Mouse (Mus musculus) stomach, embryonic 14.5 days (tissue): ENCODE measurements around the gene Nat9. TPM values are rescaled to one million over a fixed set of nuclear protein-coding genes. Genes with fewer than 3 reads are reported as not detected.

Source experiments
- ATAC-seq: fragments of 200-750 bp; cut with Nextera tagmentation; 2 replicates; pipeline ENCODE4 v1.8.0; 2017; ENCODE audit warnings: low read depth, moderate TSS enrichment; ENCODE audit not compliant: insufficient number of reproducible peaks, insufficient read depth, low FRiP score
- H3K27ac ChIP-seq: fragments of 300-500 bp; sonication (generic); 2 replicates; pipeline ENCODE4 v1.5.1; 2014; ENCODE audit warnings: mild to moderate bottlenecking, low read length, moderate library complexity, mixed read lengths
- H3K27me3 ChIP-seq: fragments of 300-500 bp; sonication (generic); 2 replicates; pipeline ENCODE4 v1.6.1; 2014; ENCODE audit warnings: low read length, control low read depth, mixed read lengths; ENCODE audit not compliant: control insufficient read depth, insufficient read depth
- H3K36me3 ChIP-seq: fragments of 300-500 bp; sonication (generic); 2 replicates; pipeline ENCODE4 v1.6.1; 2014; ENCODE audit warnings: mild to moderate bottlenecking, control low read depth, low read length, moderate library complexity, mixed read lengths; ENCODE audit not compliant: control insufficient read depth, insufficient read depth
- H3K4me1 ChIP-seq: fragments of 300-500 bp; sonication (generic); 2 replicates; pipeline ENCODE4 v1.6.1; 2014; ENCODE audit warnings: low read length, control low read depth, mixed read lengths; ENCODE audit not compliant: control insufficient read depth, insufficient read depth
- H3K4me2 ChIP-seq: fragments of 300-500 bp; sonication (generic); replicated peaks from 2 replicates; pipeline ENCODE4 v1.6.1; 2014; ENCODE audit warnings: low read depth, low read length, control low read depth
- H3K4me3 ChIP-seq: fragments of 300-500 bp; sonication (generic); 2 replicates; pipeline ENCODE4 v1.5.1; 2014; ENCODE audit warnings: low read depth, low read length, control low read depth
- H3K9ac ChIP-seq: fragments of 300-500 bp; sonication (generic); replicated peaks from 2 replicates; pipeline ENCODE4 v1.6.1; 2014; ENCODE audit warnings: low read depth, mild to moderate bottlenecking, control low read depth, low read length, moderate library complexity, mixed read lengths
- H3K9me3 ChIP-seq: fragments of 300-500 bp; sonication (generic); 2 replicates; pipeline ENCODE4 v1.6.1; 2016; ENCODE audit warnings: low read depth, low read length, control low read depth; ENCODE audit not compliant: control insufficient read depth
- WGBS: fragments of 180-500 bp; shearing (Covaris S2); extraction: QIAGEN DNeasy Blood & Tissue Kit; methylation state at CpG from one replicate; pipeline ENCODE4 v1.1.7; 2014; 5-methylcytosine and 5-hydroxymethylcytosine counted together
- polyA plus RNA-seq: library from polyadenylated mRNA; unstranded; fragments of >200 nt; fragmentation: Nextera tagmentation; extraction: Ambion mirVana; gene quantifications from 2 replicates; pipeline ENCODE4 v1.2.1, GENCODE M21; 2014

The Nat9 gene
- polyA plus RNA-seq, 1 experiment from 2014 or later, result 20.1 TPM

DNA sequence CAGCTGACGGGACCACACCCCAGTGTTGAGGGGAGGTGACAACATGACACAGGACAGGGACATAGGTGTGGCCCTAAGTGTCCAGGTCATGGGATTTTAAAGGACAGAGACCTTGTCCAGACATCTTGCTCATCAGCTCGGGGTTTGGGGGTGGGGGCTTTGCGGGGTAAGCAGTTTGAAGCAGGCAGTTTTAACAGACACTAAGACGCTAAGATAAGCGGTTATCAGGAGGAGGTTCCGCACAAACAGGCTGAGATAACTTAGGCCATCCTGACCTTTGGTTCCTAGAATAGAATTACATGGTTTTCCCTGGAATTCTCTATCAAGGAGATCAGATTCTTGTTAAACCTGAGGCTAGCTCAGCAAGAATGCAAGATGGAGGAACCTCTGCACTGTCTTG, 7.0 kb upstream of the Nat9 start:
- H3K27ac ChIP-seq, result no peak overlapping the region
- H3K9ac ChIP-seq, result no peak overlapping the region
- ATAC-seq, result no peak
- H3K9me3 ChIP-seq, result no peaks in the 10 kb centered on the region
- H3K4me2 ChIP-seq, result no peak overlapping the region
- H3K4me1 ChIP-seq, result no peaks in the 10 kb centered on the region
- H3K27me3 ChIP-seq, result no peaks in the 10 kb centered on the region
- WGBS, result 79% methylated on average over 6 of the region's 6 CpGs
- H3K36me3 ChIP-seq, result no peaks in the 10 kb centered on the region
- no peak overlapping the region for H3K4me3 ChIP-seq

DNA sequence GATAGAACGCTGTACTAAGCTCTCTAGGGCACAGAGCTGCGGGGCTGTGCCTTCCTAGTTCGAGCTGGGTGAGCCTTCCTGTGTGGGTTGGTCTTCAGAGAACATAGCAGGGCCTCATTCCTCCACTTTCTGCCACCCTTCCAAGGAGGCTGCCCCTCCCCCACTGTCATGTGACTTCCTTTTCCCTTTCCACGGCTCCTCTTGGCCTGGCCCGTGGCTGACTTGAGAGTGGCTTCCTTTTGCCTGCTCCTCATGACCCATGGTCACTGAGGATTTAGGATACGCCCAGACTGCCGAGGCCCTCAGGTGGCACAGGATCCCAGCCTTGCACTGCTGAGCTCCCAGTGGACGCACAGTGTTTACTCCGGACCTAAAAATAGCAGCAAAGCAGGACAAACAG, 4.5 kb upstream of the Nat9 start:
- no peak overlapping the region for H3K4me3 ChIP-seq
- H3K4me2 ChIP-seq, result no peak overlapping the region
- H3K9me3 ChIP-seq, result no peaks in the 10 kb centered on the region
- H3K27me3 ChIP-seq, result no peaks in the 10 kb centered on the region
- H3K27ac ChIP-seq, result no peak overlapping the region
- 51% methylated on average over 9 of the region's 9 CpGs for WGBS
- H3K36me3 ChIP-seq, result no peaks in the 10 kb centered on the region
- H3K4me1 ChIP-seq, result peaks cover 5% of the 10 kb centered on the region
- no peak for ATAC-seq
- no peak overlapping the region for H3K9ac ChIP-seq

GRCm38 (mm10) chr11:115189304-115189703, 1.6 kb upstream of the Nat9 start:
- 87% methylated on average over 6 of the region's 6 CpGs for WGBS
- Histone ChIP-seq H3K9me3 (no peaks in the 10 kb centered on the region), H3K27ac (no peak overlapping the region), H3K4me1 (peaks cover 12% of the 10 kb centered on the region), H3K9ac (no peak overlapping the region), H3K4me3 (no peak overlapping the region), H3K36me3 (no peaks in the 10 kb centered on the region), H3K4me2 (no peak overlapping the region), H3K27me3 (no peaks in the 10 kb centered on the region)
- ATAC-seq, result no peak

GRCm38 (mm10) chr11:115188539-115189231, 1.0 kb upstream of the Nat9 start:
- H3K9me3 ChIP-seq, result no peaks in the 10 kb centered on the region
- 84% methylated on average over 13 of the region's 13 CpGs for WGBS
- H3K9ac ChIP-seq, result no peak overlapping the region
- no peak overlapping the region for H3K4me3 ChIP-seq
- no peaks in the 10 kb centered on the region for H3K27me3 ChIP-seq
- no peak for ATAC-seq
- H3K4me1 ChIP-seq, result peaks cover 12% of the 10 kb centered on the region
- H3K27ac ChIP-seq, result no peak overlapping the region
- H3K36me3 ChIP-seq, result no peaks in the 10 kb centered on the region
- peak overlapping the region; percentile 61; the same call in 1 of the 2 replicates for H3K4me2 ChIP-seq

DNA sequence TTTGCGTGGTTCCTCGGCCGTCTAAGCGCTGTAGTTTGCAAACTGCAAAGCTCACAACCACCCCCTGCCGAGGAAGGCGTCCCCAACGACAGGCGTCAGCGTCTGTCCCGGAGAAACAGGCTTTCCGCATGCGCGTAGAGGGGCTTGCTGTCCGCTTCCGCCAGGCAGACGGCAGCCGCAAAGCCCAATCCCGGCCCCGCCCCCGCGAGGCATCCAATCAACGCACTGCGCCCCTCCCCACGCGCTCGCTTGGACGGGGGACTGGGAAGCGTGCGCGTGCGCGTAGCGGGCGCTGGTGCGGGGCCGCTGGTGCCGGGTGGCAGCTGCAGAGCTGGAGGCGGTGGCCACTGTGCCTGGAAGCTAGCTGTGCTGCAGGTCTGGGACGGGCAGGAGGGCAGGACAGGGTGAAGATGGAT, 427 bp downstream of the Nat9 start, which contains the start of gene Tmem104:
Gene Tmem104 (plus strand): TSS at position 264 of the 416 bp plus-strand sequence.
- WGBS, result 1% methylated on average over 39 of the region's 39 CpGs
- peak within 1 kb of the TSS; percentile 43 for H3K9ac ChIP-seq
- H3K4me3 ChIP-seq, result peak within 1 kb of the TSS; percentile 53
- H3K4me2 ChIP-seq, result peak within 1 kb of the TSS; percentile 61
- ATAC-seq, result peak; percentile 88
- H3K9me3 ChIP-seq, result no peaks in the 10 kb centered on the region
- no peaks in the 10 kb centered on the region for H3K27me3 ChIP-seq
- peak within 1 kb of the TSS; percentile 58; the same call in 1 of the 2 replicates for H3K27ac ChIP-seq
- no peaks in the 10 kb centered on the region for H3K36me3 ChIP-seq
- peaks cover 12% of the 10 kb centered on the region for H3K4me1 ChIP-seq

- H3K4me3 ChIP-seq, result no peak overlapping the region
- H3K27me3 ChIP-seq, result no peaks in the 10 kb centered on the region
- H3K36me3 ChIP-seq, result no peaks in the 10 kb centered on the region
- no peak overlapping the region for H3K4me2 ChIP-seq
- H3K4me1 ChIP-seq, result peaks cover 12% of the 10 kb centered on the region
- ATAC-seq, result no peak
- 25% methylated on average over 4 of the region's 4 CpGs for WGBS
- no peak overlapping the region for H3K9ac ChIP-seq
- H3K9me3 ChIP-seq, result no peaks in the 10 kb centered on the region
- no peak overlapping the region for H3K27ac ChIP-seq
Measured at GRCm38 (mm10) chr11:115184973-115185372, 2.7 kb downstream of the Nat9 start.

DNA sequence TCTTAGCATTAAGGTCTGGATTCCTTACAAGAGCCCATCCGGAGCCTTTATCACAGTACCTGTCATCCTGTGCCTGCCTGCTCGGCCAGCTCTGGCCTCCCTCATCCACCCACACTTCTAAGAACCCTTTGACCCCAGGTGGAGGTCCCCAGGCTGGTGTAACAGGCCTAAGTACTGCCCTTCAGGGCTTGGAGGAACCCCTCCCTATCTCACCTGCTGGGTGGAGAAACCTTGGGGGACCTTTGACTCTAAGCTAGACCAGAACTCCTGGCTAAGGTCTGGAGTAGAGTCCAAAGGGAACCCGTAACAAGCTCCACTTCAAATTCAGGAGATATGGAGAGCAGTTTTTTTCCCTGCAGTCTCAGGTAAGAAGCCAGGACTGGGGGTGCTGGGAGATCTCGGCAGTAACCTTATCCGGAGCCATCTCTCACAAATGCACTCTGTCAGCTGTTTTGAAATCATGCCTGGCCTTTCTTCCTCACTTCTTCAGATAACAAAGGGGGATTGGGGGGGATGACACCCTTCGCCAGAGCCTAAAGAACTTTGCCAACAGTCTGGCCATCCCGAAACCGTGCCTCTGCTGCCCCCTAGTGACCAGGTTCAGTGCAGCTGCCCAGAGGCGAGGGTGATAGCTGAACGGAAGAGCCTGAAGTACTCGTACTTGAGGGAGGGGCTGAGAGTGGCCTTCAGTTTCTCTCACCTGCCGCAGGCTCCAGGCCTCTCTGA, 5.6 kb downstream of the Nat9 start:
- H3K27me3 ChIP-seq, result no peaks in the 10 kb centered on the region
- no peaks in the 10 kb centered on the region; the same call in 1 of the 2 replicates for H3K36me3 ChIP-seq
- 19% methylated on average over 12 of the region's 12 CpGs for WGBS
- no peaks in the 10 kb centered on the region for H3K9me3 ChIP-seq
- no peak overlapping the region for H3K27ac ChIP-seq
- no peak overlapping the region for H3K4me3 ChIP-seq
- no peak for ATAC-seq
- H3K4me2 ChIP-seq, result no peak overlapping the region
- H3K9ac ChIP-seq, result no peak overlapping the region
- H3K4me1 ChIP-seq, result peaks cover 23% of the 10 kb centered on the region

GRCm38 (mm10) chr11:115179881-115180280, 7.8 kb downstream of the Nat9 start:
- Histone ChIP-seq H3K4me1 (peaks cover 38% of the 10 kb centered on the region), H3K27ac (no peak overlapping the region), H3K4me2 (no peak overlapping the region), H3K27me3 (no peaks in the 10 kb centered on the region), H3K9me3 (no peaks in the 10 kb centered on the region), H3K9ac (no peak overlapping the region), H3K4me3 (no peak overlapping the region), H3K36me3 (no peaks in the 10 kb centered on the region; the same call in 1 of the 2 replicates)
- ATAC-seq, result no peak
- 64% methylated on average over 6 of the region's 6 CpGs for whole genome bisulfite sequencing
